Mouse (Mus musculus) liver, adult (tissue): ENCODE measurements at regions not wholly inside any gene's neighbourhood (a gene's known extent, or its start where the extent isn't known, plus 50 kb on each side); places are given as distances from the start of the nearest gene placed in this dataset.

Experiments used
- GATA4 ChIP-seq: IDR thresholded peaks from 2 replicates; pipeline ENCODE4 v1.6.1; 2014; ENCODE audit warnings: mild to moderate bottlenecking, low read length; ENCODE audit not compliant: insufficient replicate concordance

GRCm38 (mm10) chr13:35302088-35302487 lies 275.2 kb upstream of the Eci2 start:
- TF ChIP-seq GATA4: no peak

- no peak for TF ChIP-seq GATA4
Measured at GRCm38 (mm10) chr13:35316772-35317171, 289.9 kb upstream of the Eci2 start.

- no peak for TF ChIP-seq GATA4
Measured at GRCm38 (mm10) chr13:35326682-35327242, 299.9 kb upstream of the Eci2 start.

GRCm38 (mm10) chr13:35328320-35328719 lies 301.4 kb upstream of the Eci2 start:
- TF ChIP-seq GATA4: no peak

- TF ChIP-seq GATA4: no peak
Measured at GRCm38 (mm10) chr13:35330926-35331325, 304.0 kb upstream of the Eci2 start.

- TF ChIP-seq GATA4: no peak
Measured at GRCm38 (mm10) chr13:35345507-35346129, 314.0 kb upstream of the Cdyl start.

- TF ChIP-seq GATA4: no peak
Measured at GRCm38 (mm10) chr13:35348283-35348682, 311.4 kb upstream of the Cdyl start.

- TF ChIP-seq GATA4: no peak
Measured at GRCm38 (mm10) chr13:35359345-35359744, 300.3 kb upstream of the Cdyl start.

- TF ChIP-seq GATA4: no peak
Measured at GRCm38 (mm10) chr13:35377487-35377886, 282.1 kb upstream of the Cdyl start.

- no peak for TF ChIP-seq GATA4
Measured at GRCm38 (mm10) chr13:35379500-35379899, 280.1 kb upstream of the Cdyl start.

- peak; percentile 42; the same call in 1 of the 2 replicates for TF ChIP-seq GATA4
Measured at GRCm38 (mm10) chr13:35380224-35381009, 279.2 kb upstream of the Cdyl start.

- no peak for TF ChIP-seq GATA4
Measured at GRCm38 (mm10) chr13:35381641-35382040, 278.0 kb upstream of the Cdyl start.

- no peak for TF ChIP-seq GATA4
Measured at GRCm38 (mm10) chr13:35383000-35383623, 276.5 kb upstream of the Cdyl start.

GRCm38 (mm10) chr13:35383624-35384018 lies 276.0 kb upstream of the Cdyl start:
- no peak for TF ChIP-seq GATA4

- no peak for TF ChIP-seq GATA4
Measured at GRCm38 (mm10) chr13:35388380-35388779, 271.3 kb upstream of the Cdyl start.
